Mouse (Mus musculus) heart, postnatal 0 days (tissue): Measurements from ENCODE around the gene Tpbg.

Experiments used
- CTCF ChIP-seq: IDR thresholded peaks from 2 replicates; pipeline ENCODE4 v1.5.1; 2016; ENCODE audit warnings: antibody characterized with exemption, control low read depth, low read depth
- EP300 ChIP-seq: IDR thresholded peaks from 2 replicates; pipeline ENCODE4 v1.6.1; 2016; ENCODE audit warnings: antibody characterized with exemption, low read depth

DNA sequence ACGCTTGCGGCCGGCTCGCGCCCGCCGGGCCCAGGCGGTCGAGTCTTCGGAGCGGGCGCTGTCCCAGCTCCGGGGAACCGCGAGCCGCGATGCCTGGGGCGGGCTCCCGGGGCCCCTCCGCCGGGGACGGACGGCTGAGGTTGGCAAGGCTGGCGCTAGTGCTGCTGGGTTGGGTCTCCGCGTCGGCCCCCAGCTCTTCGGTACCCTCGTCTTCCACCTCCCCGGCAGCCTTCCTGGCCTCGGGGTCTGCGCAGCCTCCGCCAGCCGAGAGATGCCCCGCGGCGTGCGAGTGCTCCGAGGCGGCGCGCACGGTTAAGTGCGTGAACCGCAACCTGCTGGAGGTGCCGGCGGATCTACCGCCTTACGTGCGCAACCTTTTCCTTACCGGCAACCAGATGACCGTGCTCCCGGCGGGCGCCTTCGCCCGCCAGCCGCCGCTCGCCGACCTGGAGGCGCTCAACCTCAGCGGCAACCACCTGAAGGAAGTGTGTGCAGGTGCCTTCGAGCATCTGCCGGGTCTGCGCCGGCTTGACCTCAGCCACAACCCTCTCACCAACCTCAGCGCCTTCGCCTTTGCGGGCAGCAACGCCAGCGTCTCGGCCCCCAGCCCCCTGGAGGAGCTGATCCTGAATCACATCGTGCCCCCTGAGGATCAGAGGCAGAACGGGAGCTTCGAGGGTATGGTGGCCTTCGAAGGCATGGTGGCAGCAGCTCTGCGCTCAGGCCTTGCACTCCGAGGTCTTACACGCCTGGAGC is 1.9 kb downstream of the Tpbg start:
- no peak for TF ChIP-seq EP300
- TF ChIP-seq CTCF = no peak
